Mouse (Mus musculus) kidney, adult 9 months (tissue): ENCODE measurements around the gene Rasl11a.
"Not testable (repeated sequence)": the region's sequence is repeated elsewhere in the genome, so short reads cannot be mapped to it uniquely, and the experiment has no call there.

Experiments
- DNase-seq: peaks from one replicate; pipeline ENCODE4 v3.0.0; 2022

Rasl11a gene

DNA sequence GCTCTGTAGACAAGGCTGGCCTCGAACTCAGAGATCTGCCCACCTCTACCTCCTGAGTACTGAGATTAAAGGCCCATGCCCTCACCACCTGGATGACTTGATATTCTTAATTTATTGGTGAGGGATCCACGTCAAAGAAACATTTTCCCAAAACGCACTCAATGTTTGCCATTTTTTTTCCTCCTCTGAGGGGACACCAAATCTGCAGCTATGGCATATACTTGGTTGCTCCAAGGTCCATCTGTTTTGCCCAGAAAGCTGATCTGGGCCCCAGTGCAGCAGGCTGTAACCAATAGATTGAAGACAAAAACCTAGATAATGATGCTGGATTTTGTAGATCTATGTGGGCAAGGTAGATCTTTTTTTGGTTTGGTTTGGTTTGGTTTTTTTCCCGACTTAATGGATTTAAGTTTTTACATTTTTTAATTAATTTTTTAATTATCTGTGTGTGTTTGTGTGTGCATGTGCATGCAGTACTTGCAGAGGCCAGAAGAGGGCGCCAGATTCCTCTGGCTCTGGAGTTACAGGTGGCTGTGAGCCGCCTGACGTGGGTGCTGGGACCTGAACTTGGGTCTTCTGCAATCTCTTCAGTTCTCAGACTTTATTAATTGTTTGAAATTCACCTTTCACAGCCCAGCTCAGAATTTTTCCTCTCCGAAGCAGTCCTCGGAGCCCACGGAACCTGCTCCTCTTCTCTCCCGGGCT, 48.8 kb downstream of the Rasl11a start:
- no peak for DNase-seq

DNA sequence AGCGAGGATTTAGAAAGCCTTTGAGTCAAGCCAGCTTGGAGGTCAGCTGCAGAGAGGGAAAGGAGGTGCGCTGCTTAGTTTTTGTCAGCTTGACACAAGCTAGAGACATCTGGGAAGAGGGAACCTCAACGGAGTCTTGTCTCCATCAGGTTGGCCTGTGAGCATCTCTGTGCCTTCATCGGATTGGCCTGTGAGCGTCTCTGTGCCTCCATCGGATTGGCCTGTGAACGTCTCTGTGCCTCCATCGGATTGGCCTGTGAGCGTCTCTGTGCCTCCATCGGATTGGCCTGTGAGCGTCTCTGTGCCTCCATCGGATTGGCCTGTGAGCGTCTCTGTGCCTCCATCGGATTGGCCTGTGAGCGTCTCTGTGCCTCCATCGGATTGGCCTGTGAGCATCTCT, 50.8 kb downstream of the Rasl11a start:
- not testable (repeated sequence) for DNase-seq

DNA sequence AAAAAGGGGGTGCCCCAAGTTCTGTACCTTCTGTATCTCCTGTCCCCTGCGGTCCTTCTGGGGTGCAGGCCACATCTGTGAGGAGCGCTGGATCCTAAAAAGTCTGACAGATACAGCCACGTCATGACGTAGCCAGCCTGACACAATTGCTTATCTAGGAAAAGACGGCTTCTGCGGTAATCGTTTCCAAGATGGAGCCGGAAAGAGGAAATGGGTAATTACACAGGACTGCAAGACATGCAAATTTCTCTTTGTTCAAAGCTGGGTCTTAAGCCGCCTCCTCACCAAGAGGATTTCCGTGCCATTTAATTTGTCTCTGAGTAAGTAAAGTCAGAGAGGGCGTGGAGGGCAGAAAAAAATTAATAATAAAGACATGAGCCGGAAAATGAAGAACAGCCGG, 52.1 kb downstream of the Rasl11a start:
- DNase-seq: peak; percentile 12
